Mouse (Mus musculus) lung, embryonic 15.5 days (tissue): ENCODE results near the gene Casc3. TPM values are rescaled to one million over a fixed set of nuclear protein-coding genes. Genes with fewer than 3 reads are reported as not detected.

Source experiments
- ATAC-seq: fragments of 200-750 bp; cut with Nextera tagmentation; 2 replicates; pipeline ENCODE4 v1.8.0; 2017; ENCODE audit warnings: moderate number of reproducible peaks, borderline replicate concordance; ENCODE audit not compliant: low FRiP score, low TSS enrichment; ENCODE audit errors: extremely low read depth
- H3K27ac ChIP-seq: fragments of 300-500 bp; sonication (generic); 2 replicates; pipeline ENCODE4 v1.5.1; 2015; ENCODE audit warnings: moderate library complexity, mild to moderate bottlenecking, inconsistent platforms
- H3K27me3 ChIP-seq: fragments of 300-500 bp; sonication (generic); 2 replicates; pipeline ENCODE4 v1.6.1; 2015; ENCODE audit warnings: inconsistent platforms
- H3K36me3 ChIP-seq: fragments of 300-500 bp; sonication (generic); 2 replicates; pipeline ENCODE4 v1.6.1; 2015; ENCODE audit warnings: inconsistent platforms
- H3K4me1 ChIP-seq: fragments of 300-500 bp; sonication (generic); 2 replicates; pipeline ENCODE4 v1.6.1; 2015; ENCODE audit warnings: inconsistent platforms
- H3K4me2 ChIP-seq: fragments of 300-500 bp; sonication (generic); 2 replicates; pipeline ENCODE4 v1.6.1; 2015; ENCODE audit warnings: inconsistent platforms, mild to moderate bottlenecking, moderate library complexity
- H3K4me3 ChIP-seq: fragments of 300-500 bp; sonication (generic); 2 replicates; pipeline ENCODE4 v1.5.1; 2015; ENCODE audit warnings: mild to moderate bottlenecking, inconsistent platforms
- H3K9ac ChIP-seq: fragments of 300-500 bp; sonication (generic); 2 replicates; pipeline ENCODE4 v1.6.1; 2015; ENCODE audit warnings: inconsistent platforms
- H3K9me3 ChIP-seq: fragments of 300-500 bp; sonication (generic); 2 replicates; pipeline ENCODE4 v1.6.1; 2016; ENCODE audit warnings: inconsistent platforms
- WGBS: fragments of 180-500 bp; shearing (Covaris S2); methylation state at CpG from one replicate; pipeline ENCODE4 v1.1.7; 2015; 5-methylcytosine and 5-hydroxymethylcytosine counted together
- polyA plus RNA-seq: library from polyadenylated mRNA; unstranded; fragments of >200 nt; fragmentation: Nextera tagmentation; extraction: Ambion mirVana; gene quantifications from 2 replicates; pipeline ENCODE4 v1.2.1, GENCODE M21; 2015

Gene Casc3
- polyA plus RNA-seq, 1 experiment from 2014 or later = 37.9 TPM

DNA sequence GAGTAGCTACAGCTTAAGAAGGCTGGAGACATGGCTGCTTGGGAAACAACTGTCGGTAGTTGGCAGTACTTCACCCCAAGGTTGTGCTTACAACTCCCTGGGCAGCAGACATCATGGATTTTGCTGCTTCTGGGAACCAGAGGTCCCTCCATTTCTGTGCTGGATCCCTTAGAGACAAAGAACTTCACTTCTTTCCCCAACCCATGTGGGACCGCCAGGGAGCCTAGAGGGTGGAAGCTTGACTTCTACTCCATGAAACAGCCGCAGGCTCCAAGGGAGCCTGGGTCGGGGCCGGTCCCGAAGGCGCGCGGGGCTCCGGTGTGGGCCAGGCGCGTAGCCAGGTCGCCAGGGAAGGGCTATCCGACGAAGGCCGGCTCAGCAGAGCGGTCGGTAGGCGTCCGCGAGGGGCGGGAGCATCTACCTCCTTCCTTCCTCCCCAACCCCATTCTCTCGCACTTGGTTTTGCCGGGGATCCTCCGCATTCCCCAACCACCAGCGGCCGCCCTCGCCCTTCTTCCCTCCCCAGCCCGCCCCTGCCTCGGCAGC lies 10.2 kb upstream of the Casc3 start:
- ATAC-seq = peak; percentile 74
- WGBS = under 1% methylated on average over 26 of the region's 30 CpGs
- Histone ChIP-seq H3K9ac (peak overlapping the region; percentile 97), H3K36me3 (peaks cover 10% of the 10 kb centered on the region), H3K4me3 (peak overlapping the region; percentile 81), H3K4me2 (peak overlapping the region; percentile 84), H3K9me3 (no peaks in the 10 kb centered on the region), H3K27ac (peak overlapping the region; percentile 100), H3K27me3 (no peaks in the 10 kb centered on the region), H3K4me1 (peaks cover 40% of the 10 kb centered on the region)

DNA sequence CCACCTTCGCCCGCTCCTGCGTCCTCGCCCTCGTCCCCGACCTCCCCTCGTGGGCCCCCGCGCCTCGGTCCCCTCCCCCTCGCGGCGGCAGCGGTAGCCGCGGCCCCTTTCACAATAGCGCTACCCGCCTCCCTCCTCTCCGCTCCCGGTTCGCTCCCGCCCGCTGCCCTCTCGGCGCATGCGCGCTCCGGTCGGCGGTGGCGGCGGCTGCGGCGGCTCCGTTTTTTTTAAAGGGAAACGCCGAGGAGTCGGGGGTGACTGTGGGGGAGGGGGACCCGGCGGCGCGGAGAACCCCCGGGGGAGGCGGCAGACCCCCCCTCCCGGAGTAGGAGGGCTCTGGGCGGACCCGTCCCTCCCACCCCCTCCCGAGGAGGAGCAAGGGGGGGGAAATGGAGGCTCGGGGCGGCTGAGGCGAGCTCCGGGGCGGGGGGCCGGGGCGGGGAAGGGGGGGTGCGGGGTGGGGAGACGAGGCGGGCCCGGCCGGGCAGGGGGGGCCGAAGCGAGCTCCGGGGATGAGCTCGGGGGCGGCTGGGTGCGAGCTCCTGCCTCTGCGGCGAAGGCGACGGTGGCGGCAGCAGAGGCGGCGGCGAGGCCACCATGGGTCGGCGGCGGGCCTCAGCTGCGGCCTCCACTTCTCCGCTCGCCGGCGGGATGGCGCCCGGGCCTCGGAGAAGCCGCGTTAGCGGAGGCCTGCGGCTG lies 9.5 kb upstream of the Casc3 start, which contains the start of gene Msl1:
TSS of gene Msl1 (plus strand) at position 502 of the 699 bp plus-strand sequence.
- no peaks in the 10 kb centered on the region for H3K27me3 ChIP-seq
- peak within 1 kb of the TSS; percentile 81 for H3K4me3 ChIP-seq
- H3K9me3 ChIP-seq = no peaks in the 10 kb centered on the region
- under 1% methylated on average over 56 of the region's 89 CpGs for WGBS
- peak within 1 kb of the TSS; percentile 84 for H3K4me2 ChIP-seq
- peaks cover 34% of the 10 kb centered on the region for H3K4me1 ChIP-seq
- H3K9ac ChIP-seq = peak within 1 kb of the TSS; percentile 97
- peak; percentile 75 for ATAC-seq
- peak within 1 kb of the TSS; percentile 100 for H3K27ac ChIP-seq
- peaks cover 16% of the 10 kb centered on the region for H3K36me3 ChIP-seq

DNA sequence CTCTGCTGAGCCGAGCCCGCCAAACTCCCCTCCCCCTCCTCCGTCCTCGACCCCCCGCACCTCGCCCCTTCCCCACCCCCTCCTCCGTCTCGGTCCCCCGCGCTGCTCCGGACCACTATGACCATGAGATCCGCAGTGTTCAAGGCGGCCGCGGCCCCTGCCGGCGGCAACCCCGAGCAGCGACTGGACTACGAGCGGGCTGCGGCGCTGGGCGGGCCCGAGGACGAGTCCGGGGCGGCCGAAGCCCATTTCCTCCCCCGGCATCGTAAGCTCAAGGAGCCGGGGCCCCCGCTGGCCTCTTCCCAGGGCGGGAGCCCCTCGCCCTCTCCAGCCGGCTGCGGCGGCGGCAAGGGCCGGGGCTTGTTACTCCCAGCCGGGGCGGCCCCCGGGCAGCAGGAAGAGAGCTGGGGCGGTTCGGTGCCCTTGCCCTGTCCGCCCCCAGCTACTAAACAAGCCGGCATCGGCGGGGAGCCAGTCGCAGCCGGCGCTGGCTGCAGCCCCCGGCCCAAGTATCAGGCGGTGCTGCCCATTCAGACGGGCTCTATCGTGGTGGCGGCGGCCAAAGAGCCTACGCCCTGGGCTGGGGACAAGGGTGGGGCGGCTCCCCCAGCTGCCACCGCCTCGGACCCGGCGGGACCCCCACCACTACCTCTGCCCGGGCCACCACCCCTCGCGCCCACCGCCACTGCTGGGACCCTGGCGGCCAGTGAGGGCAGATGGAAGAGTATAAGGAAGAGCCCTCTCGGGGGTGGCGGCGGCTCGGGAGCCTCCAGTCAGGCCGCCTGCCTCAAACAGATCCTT lies 8.8 kb upstream of the Casc3 start:
- Histone ChIP-seq H3K27me3 (no peaks in the 10 kb centered on the region), H3K4me3 (peak overlapping the region; percentile 81), H3K4me2 (peak overlapping the region; percentile 84), H3K9ac (peak overlapping the region; percentile 97), H3K9me3 (no peaks in the 10 kb centered on the region), H3K36me3 (peaks cover 24% of the 10 kb centered on the region), H3K4me1 (peaks cover 34% of the 10 kb centered on the region), H3K27ac (peak overlapping the region; percentile 100)
- WGBS = under 1% methylated on average over 42 of the region's 74 CpGs
- ATAC-seq = peak; percentile 55; the same call in 1 of the 2 replicates

DNA sequence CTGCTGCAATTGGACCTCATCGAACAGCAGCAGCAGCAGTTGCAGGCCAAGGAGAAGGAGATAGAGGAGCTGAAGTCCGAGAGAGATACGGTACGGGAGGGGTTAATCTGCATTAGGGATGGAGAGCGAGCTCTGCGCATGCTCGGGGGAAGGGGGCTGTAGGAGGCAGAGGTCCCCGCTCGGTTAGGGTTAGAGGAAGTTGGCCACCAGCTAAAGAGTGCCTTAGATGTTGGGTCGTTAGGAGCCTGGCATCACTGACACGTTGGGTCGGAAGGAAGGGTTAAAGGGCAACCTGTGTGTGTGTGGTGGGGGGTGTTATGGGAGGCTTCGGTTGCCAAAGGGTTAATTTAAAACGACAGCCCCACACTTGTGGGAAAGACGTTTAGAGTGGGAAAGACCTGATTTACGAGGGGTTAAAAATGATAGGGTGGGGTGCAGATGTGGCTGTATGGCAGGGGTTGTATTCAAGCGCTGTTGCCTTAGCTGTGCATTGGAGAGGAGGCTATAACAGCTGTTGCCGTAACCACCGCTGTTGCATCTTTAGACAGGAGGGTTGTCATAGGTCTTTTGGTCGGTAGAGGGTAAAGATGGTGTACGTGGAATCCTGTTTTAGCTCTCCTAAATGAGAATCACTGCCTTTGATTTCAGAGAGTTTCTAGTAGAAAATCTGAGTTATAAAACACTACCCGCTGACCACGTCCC lies 8.0 kb upstream of the Casc3 start:
- Histone ChIP-seq H3K4me2 (peak overlapping the region; percentile 84), H3K27me3 (no peaks in the 10 kb centered on the region), H3K4me3 (peak overlapping the region; percentile 81), H3K4me1 (peaks cover 34% of the 10 kb centered on the region), H3K27ac (peak overlapping the region; percentile 100), H3K9ac (peak overlapping the region; percentile 97), H3K9me3 (no peaks in the 10 kb centered on the region), H3K36me3 (peaks cover 31% of the 10 kb centered on the region)
- WGBS = 2% methylated on average over 23 of the region's 23 CpGs
- peak; percentile 10; the same call in 1 of the 2 replicates for ATAC-seq

DNA sequence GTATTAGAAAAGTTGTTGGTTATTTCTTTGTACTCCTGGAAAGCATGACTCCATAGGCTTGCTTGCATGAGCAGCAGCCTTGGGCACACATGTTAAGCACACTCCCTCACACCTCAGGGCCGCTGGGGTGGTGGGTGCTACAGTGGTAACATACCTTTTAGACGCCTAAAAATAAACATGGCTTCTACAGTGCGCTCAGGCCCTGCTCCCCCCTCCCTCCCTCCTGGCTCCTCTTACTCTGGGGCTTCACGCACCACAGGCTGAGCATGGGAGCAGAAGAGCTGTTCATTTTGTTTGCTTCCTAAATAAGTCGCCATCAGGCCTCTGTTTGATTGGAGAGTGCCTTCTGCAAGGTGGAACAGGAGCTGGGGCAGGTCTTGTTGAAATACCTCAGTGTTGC lies 7.4 kb upstream of the Casc3 start:
- Histone ChIP-seq H3K27me3 (no peaks in the 10 kb centered on the region), H3K4me2 (peak overlapping the region; percentile 84), H3K27ac (peak overlapping the region; percentile 100), H3K4me1 (peaks cover 34% of the 10 kb centered on the region), H3K36me3 (peaks cover 38% of the 10 kb centered on the region), H3K9me3 (no peaks in the 10 kb centered on the region), H3K9ac (peak overlapping the region; percentile 97), H3K4me3 (peak overlapping the region; percentile 81)
- ATAC-seq = no peak
- WGBS = 2% methylated on average over 5 of the region's 5 CpGs

DNA sequence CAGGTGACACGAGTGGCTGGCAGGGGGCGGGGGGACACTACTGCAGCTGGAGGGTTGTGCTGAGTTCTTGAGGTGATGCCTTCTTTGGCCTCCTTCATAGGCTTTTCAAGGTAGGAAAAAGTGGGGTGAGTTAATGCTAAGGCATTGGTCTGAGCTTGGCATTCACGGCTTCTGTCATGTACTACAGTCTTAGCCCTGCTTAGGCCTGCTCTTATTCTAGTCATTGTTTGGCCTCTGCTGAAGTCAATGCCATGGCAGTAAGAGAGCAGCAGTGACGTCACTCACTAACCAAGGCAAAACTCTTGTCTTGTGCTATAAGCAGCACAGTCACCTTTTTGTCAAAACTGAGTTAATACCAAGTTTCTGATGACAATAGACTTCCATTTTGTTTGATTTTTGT lies 6.8 kb upstream of the Casc3 start:
- Histone ChIP-seq H3K27ac (peak overlapping the region; percentile 100), H3K4me2 (peak overlapping the region; percentile 84), H3K9ac (peak overlapping the region; percentile 97), H3K27me3 (no peaks in the 10 kb centered on the region), H3K4me1 (peaks cover 30% of the 10 kb centered on the region), H3K4me3 (peak overlapping the region; percentile 81), H3K9me3 (no peaks in the 10 kb centered on the region), H3K36me3 (peaks cover 43% of the 10 kb centered on the region)
- ATAC-seq = no peak
- 40% methylated on average over 4 of the region's 4 CpGs for WGBS

DNA sequence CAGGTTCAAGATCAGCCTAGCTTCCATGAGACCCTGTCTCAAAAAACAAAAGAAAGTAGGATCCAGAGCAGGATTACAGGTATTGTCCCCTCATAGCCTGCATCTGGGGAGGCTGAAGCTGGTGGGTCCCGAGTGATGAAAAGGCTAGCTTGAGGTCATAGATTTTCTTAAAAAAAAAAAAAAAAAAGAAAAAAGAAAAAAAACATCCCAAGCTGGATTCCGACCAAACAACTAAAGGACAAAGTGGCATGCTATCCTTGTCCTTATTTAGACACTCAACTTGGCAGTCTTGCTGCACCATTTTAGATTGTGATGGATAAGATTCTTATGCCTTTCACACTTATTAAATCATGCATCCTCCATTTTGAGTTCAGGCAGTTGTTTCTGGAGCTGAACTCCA lies 3.7 kb downstream of the Casc3 start:
- Histone ChIP-seq H3K9ac (no peak overlapping the region), H3K9me3 (no peaks in the 10 kb centered on the region), H3K36me3 (peaks cover 66% of the 10 kb centered on the region), H3K4me3 (no peak overlapping the region), H3K4me2 (no peak overlapping the region), H3K27me3 (no peaks in the 10 kb centered on the region), H3K4me1 (peaks cover 19% of the 10 kb centered on the region), H3K27ac (no peak overlapping the region; the same call in 1 of the 2 replicates)
- WGBS = 51% methylated on average over 2 of the region's 2 CpGs
- ATAC-seq = no peak

DNA sequence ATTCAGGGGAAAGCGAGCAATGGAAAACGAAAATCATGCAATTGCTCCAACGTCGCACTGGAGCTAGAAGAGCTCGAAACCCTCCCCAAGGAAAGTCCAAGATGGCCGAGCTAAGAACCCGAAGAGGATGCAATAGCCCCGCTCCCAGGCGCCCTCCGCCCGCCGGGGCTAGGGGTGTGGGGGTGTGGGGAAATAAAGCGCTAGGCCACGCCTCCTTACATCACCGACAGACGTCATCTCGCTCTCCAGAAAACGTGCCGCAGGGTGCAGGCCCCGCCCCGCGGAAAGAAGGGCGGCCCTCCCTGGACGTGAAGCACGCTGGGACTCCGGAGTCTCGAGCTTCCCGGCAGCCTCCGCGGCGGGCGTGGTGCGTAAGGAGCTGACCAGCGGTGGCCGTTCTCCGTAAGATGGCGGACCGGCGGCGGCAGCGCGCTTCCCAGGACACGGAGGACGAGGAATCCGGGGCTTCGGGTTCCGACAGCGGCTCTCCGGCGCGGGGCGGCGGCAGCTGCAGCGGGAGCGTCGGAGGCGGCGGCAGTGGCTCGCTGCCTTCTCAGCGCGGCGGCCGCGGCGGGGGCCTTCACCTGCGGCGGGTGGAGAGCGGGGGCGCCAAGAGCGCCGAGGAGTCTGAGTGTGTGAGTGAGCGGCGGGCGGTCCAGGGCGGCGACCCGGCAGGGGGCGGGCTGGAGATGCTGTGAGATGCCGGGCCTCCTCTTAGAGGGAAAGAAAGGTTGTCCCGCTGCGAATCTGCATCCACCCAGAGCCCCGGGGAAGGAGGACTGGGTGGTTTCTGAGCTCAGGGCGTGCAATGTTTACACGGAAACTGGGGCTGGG lies 5.0 kb downstream of the Casc3 start:
- no peaks in the 10 kb centered on the region for H3K27me3 ChIP-seq
- H3K27ac ChIP-seq = peak overlapping the region; percentile 98
- no peaks in the 10 kb centered on the region for H3K9me3 ChIP-seq
- peak overlapping the region; percentile 81 for H3K4me2 ChIP-seq
- under 1% methylated on average over 83 of the region's 84 CpGs for WGBS
- peak overlapping the region; percentile 88 for H3K9ac ChIP-seq
- peaks cover 66% of the 10 kb centered on the region for H3K36me3 ChIP-seq
- ATAC-seq = peak; percentile 98
- H3K4me1 ChIP-seq = peaks cover 19% of the 10 kb centered on the region
- H3K4me3 ChIP-seq = peak overlapping the region; percentile 85

DNA sequence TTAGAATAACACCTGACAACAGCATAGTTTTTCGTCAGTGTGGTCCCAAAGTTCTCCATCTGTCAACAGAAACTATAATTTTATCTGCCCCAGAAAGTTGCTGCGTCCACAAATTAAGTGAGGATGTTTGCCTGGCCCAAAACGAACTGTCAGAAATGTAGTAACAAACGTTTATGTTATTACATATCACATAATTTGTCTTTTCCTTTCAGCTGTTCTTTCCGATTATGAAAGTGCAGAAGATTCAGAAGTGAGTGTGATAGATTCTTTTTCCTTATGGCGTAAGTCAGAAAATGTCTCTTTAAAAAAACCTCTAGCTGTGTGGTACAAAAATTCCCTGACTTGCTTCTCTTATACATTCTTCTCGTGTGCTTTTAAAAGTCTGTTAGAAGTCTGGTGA lies 6.0 kb downstream of the Casc3 start:
- peak overlapping the region; percentile 98 for H3K27ac ChIP-seq
- ATAC-seq = no peak

DNA sequence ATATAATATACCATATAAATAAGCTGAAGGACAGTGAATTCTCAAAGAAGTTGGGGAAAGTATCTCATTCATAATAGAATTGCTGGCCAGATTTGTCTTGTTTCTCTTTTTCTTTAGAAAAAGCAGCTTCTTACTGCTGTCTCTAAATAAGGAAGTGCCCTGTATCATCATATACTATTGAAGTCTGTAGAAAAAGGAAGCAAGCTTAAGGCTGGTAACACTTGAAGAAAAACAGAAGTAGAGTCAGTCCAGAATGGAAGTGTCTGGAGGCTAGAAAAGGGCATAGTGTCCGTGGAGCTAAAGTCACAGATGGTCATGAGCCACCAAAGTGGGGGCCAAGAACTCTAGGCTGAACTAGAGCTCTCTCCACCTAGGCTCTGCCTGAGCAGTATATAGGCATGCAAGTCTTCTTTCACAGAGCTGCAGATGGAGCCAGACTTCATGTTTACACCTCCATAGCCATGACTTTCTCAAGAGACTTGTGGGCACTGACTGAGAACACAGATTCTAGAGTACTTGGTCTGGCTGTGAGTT lies 12.1 kb downstream of the Casc3 start:
- H3K9me3 ChIP-seq = 0 out of 2 replicates have a peak, but pooled peaks cover 4% of the 10 kb centered on the region
- H3K4me1 ChIP-seq = no peaks in the 10 kb centered on the region
- H3K36me3 ChIP-seq = peaks cover 82% of the 10 kb centered on the region
- H3K4me2 ChIP-seq = no peak overlapping the region
- no peak overlapping the region for H3K4me3 ChIP-seq
- H3K9ac ChIP-seq = no peak overlapping the region
- WGBS = 91% methylated on average over 1 of the region's 1 CpGs
- H3K27me3 ChIP-seq = no peaks in the 10 kb centered on the region
- H3K27ac ChIP-seq = no peak overlapping the region
- ATAC-seq = no peak

More for the DNA sequence above, 6.0 kb downstream of the Casc3 start:
- H3K36me3 ChIP-seq = peaks cover 61% of the 10 kb centered on the region
- peak overlapping the region; percentile 88 for H3K9ac ChIP-seq
- H3K4me2 ChIP-seq = peak overlapping the region; percentile 81
- H3K4me1 ChIP-seq = peaks cover 19% of the 10 kb centered on the region
- 27% methylated on average over 7 of the region's 7 CpGs for WGBS
- H3K4me3 ChIP-seq = peak overlapping the region; percentile 85
- H3K9me3 ChIP-seq = no peaks in the 10 kb centered on the region
- no peaks in the 10 kb centered on the region for H3K27me3 ChIP-seq
